ENCODE assay signal across 8 mouse cellular contexts in the genomic region with DNA sequence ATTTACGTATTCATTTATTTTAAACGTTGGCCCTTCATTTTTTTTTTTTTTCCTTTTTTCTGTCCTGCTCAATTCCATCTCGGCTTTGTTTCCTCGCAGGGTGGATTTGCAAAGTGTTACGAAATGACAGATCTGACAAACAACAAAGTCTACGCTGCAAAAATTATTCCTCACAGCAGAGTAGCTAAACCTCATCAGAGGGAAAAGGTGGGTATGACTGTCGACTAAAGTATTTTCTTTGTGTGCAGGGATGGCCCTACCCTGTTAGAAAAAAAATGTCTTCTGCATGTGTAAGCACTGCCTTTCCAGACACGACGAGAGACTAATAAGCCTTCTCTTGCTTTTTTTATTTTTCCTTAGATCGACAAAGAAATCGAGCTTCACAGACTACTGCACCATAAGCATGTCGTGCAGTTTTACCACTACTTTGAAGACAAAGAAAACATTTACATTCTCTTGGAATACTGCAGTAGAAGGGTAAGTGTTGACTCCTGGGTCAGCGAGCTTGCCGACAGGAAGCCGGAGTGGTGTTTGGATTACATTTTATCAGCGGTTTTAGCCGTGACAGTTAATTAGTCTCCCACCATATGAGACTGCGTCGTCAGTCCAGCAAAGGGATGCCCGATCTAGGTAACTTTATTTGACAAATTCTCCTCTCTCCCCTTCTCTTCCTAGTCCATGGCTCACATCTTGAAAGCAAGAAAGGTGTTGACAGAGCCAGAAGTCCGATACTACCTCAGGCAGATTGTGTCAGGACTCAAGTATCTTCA. TPM values are rescaled to one million over a fixed set of nuclear protein-coding genes. Genes with fewer than 3 reads are reported as not detected.
DNase-seq lines count a peak whose midpoint lies in the region; ATAC-seq and TF ChIP-seq lines count a peak whose summit lies in the region.

No protein-coding gene starts in this region.

- no peak overlapping the region; the same call in 1 of the 2 replicates for H3K27ac ChIP-seq in kidney, adult 2 months (ENCODE audit: insufficient read depth, low read depth, low read length)
- H3K27ac ChIP-seq in forebrain, embryonic 11.5 days (ENCODE audit: low read depth, low read length) = no peak overlapping the region
- H3K27ac ChIP-seq in kidney, embryonic 14.5 days (ENCODE audit: low read depth, low read length) = peak overlapping the region; percentile 83; the same call in 1 of the 2 replicates
- 0 out of 2 replicates have a peak overlapping the region, but pooled peaks have one; percentile 39 for H3K27ac ChIP-seq in midbrain, embryonic 12.5 days (replicated peaks)

- H3K9ac ChIP-seq in forebrain, embryonic 11.5 days (ENCODE audit: low read length) = peak overlapping the region; percentile 68; the same call in 1 of the 2 replicates
- H3K9ac ChIP-seq in kidney, embryonic 14.5 days (ENCODE audit: low read depth, low read length) = peak overlapping the region; percentile 60; the same call in 1 of the 2 replicates
- peak overlapping the region; percentile 89 for H3K9ac ChIP-seq in midbrain, embryonic 12.5 days (replicated peaks)

- H3K27me3 ChIP-seq in kidney, adult 2 months (replicated peaks; ENCODE audit: control insufficient read depth, insufficient read depth, low read length) = no peaks in the 10 kb centered on the region
- no peaks in the 10 kb centered on the region for H3K27me3 ChIP-seq in forebrain, embryonic 11.5 days (ENCODE audit: control insufficient read depth, insufficient read depth, low read length)
- H3K27me3 ChIP-seq in kidney, embryonic 14.5 days (ENCODE audit: control insufficient read depth, insufficient read depth, low read length) = no peaks in the 10 kb centered on the region
- H3K27me3 ChIP-seq in midbrain, embryonic 12.5 days = peaks cover 19% of the 10 kb centered on the region

- no peaks in the 10 kb centered on the region for H3K9me3 ChIP-seq in forebrain, embryonic 11.5 days (ENCODE audit: control insufficient read depth, low read length)
- no peaks in the 10 kb centered on the region for H3K9me3 ChIP-seq in kidney, embryonic 14.5 days (ENCODE audit: control insufficient read depth, low read length)
- no peaks in the 10 kb centered on the region for H3K9me3 ChIP-seq in midbrain, embryonic 12.5 days

- peak overlapping the region; percentile 61 for H3K4me3 ChIP-seq in kidney, adult 2 months (ENCODE audit: insufficient read depth, low read depth, low read length)
- peak overlapping the region; percentile 57 for H3K4me3 ChIP-seq in forebrain, embryonic 11.5 days (ENCODE audit: low read depth, low read length)
- peak overlapping the region; percentile 56 for H3K4me3 ChIP-seq in kidney, embryonic 14.5 days (ENCODE audit: low read length)
- peak overlapping the region; percentile 70 for H3K4me3 ChIP-seq in midbrain, embryonic 12.5 days

- DNase-seq in kidney, adult 2 months = peak; percentile 12
- no peak for DNase-seq in kidney, adult 11 months
- no peak for DNase-seq in forebrain, embryonic 11.5 days (ENCODE audit: low spot score)
- no peak for DNase-seq in cerebellum, postnatal 4 days (ENCODE audit: low spot score in 2 of 2)
- DNase-seq in adrenal gland, postnatal 36 days = no peak
- no peak for DNase-seq in gastrocnemius, postnatal 4 days (ENCODE audit: low spot score in 2 of 2)

- WGBS in kidney, adult 2 months = 14% methylated on average over 21 of the region's 21 CpGs
- WGBS in forebrain, embryonic 11.5 days = 36% methylated on average over 21 of the region's 21 CpGs
- WGBS in kidney, embryonic 14.5 days = 4% methylated on average over 21 of the region's 21 CpGs
- WGBS in midbrain, embryonic 12.5 days = 27% methylated on average over 21 of the region's 21 CpGs

- peak overlapping the region; percentile 93 for H3K4me2 ChIP-seq in forebrain, embryonic 11.5 days (ENCODE audit: low read depth, low read length, severe bottlenecking)
- peak overlapping the region; percentile 94 for H3K4me2 ChIP-seq in kidney, embryonic 14.5 days (replicated peaks; ENCODE audit: low read depth, low read length)
- H3K4me2 ChIP-seq in midbrain, embryonic 12.5 days (replicated peaks) = peak overlapping the region; percentile 97

- no peak for ATAC-seq in forebrain, embryonic 11.5 days (replicated peaks; ENCODE audit: low FRiP score)
- ATAC-seq in kidney, embryonic 14.5 days (ENCODE audit: low FRiP score, low TSS enrichment) = no peak
- no peak for ATAC-seq in midbrain, embryonic 12.5 days (ENCODE audit: low FRiP score, low read depth)

- H3K4me1 ChIP-seq in kidney, adult 2 months (ENCODE audit: control insufficient read depth, insufficient read depth, low read length) = no peaks in the 10 kb centered on the region
- H3K4me1 ChIP-seq in forebrain, embryonic 11.5 days (replicated peaks; ENCODE audit: control insufficient read depth, insufficient read depth, low read length) = 0 out of 2 replicates have a peak, but pooled peaks cover 3% of the 10 kb centered on the region
- no peaks in the 10 kb centered on the region for H3K4me1 ChIP-seq in kidney, embryonic 14.5 days (ENCODE audit: control insufficient read depth, insufficient read depth, low read length)
- no peaks in the 10 kb centered on the region for H3K4me1 ChIP-seq in midbrain, embryonic 12.5 days

- no peak for TF ChIP-seq CTCF in kidney, adult 2 months (conservative IDR thresholded peaks at IDR 0.05; ENCODE audit: insufficient read depth, insufficient read length, low read depth, low read length)

- no peak for TF ChIP-seq POLR2A in kidney, adult 2 months (IDR thresholded peaks at IDR 0.05; ENCODE audit: low read depth, low read length)

- peaks cover 9% of the 10 kb centered on the region; the same call in 1 of the 2 replicates for H3K36me3 ChIP-seq in kidney, adult 2 months (ENCODE audit: control insufficient read depth, insufficient read depth, low read length)
- no peaks in the 10 kb centered on the region; the same call in 1 of the 2 replicates for H3K36me3 ChIP-seq in forebrain, embryonic 11.5 days (ENCODE audit: control insufficient read depth, insufficient read depth, low read length)
- peaks cover 36% of the 10 kb centered on the region for H3K36me3 ChIP-seq in kidney, embryonic 14.5 days (ENCODE audit: control insufficient read depth, insufficient read depth, low read length)
- H3K36me3 ChIP-seq in midbrain, embryonic 12.5 days = peaks cover 33% of the 10 kb centered on the region

RNA-seq across cellular contexts. Expression of a gene that starts 1.3 kb away (rescaled TPM):
- 4.5 and 5.4 TPM in 2 replicates for polyA plus RNA-seq in kidney, adult 2 months (2012; rRNA removed)
- 76.0 and 83.6 TPM in 2 replicates for polyA plus RNA-seq in forebrain, embryonic 11.5 days (2014; fragmentation: Nextera tagmentation; extraction: Ambion mirVana)
- polyA plus RNA-seq in kidney, embryonic 14.5 days (2014; fragmentation: Nextera tagmentation; extraction: Ambion mirVana) = 60.9 and 88.0 TPM in 2 replicates
- polyA plus RNA-seq in midbrain, embryonic 12.5 days (2016; fragmentation: Nextera tagmentation; extraction: Ambion mirVana) = 105 and 114 TPM in 2 replicates
- total RNA-seq in adrenal gland, postnatal 36 days (2021) = 10 to 100 TPM; 16.1 to 23.0 TPM
- 10 to 100 TPM; 40.2 to 47.9 TPM for total RNA-seq in gastrocnemius, postnatal 4 days (2021)

RNA-seq across cellular contexts. Expression of a gene that starts 39.1 kb away (rescaled TPM):
- polyA plus RNA-seq in kidney, adult 2 months (2012; rRNA removed) = 0.05 and 0.30 TPM in 2 replicates
- 0.17 TPM in 1 of 2 replicates, not detected in the other for polyA plus RNA-seq in forebrain, embryonic 11.5 days (2014; fragmentation: Nextera tagmentation; extraction: Ambion mirVana)
- 0.14 TPM in 1 of 2 replicates, not detected in the other for polyA plus RNA-seq in kidney, embryonic 14.5 days (2014; fragmentation: Nextera tagmentation; extraction: Ambion mirVana)
- 0.17 TPM in 1 of 2 replicates, not detected in the other for polyA plus RNA-seq in midbrain, embryonic 12.5 days (2016; fragmentation: Nextera tagmentation; extraction: Ambion mirVana)
- under 1 TPM in 1 of 2 experiments, not detected in 1; 0.13 TPM for total RNA-seq in adrenal gland, postnatal 36 days (2021)
- under 1 TPM in 1 of 2 experiments, not detected in 1; 0.12 TPM for total RNA-seq in gastrocnemius, postnatal 4 days (2021)

Comparison
In these comparisons a context has a peak if more than half of its experiments do, and no peak if none do; other contexts are left out.
1. H3K27ac ChIP-seq: peak in kidney, embryonic 14.5 days (single experiment) and midbrain, embryonic 12.5 days (single experiment); none in kidney, adult 2 months (single experiment) and forebrain, embryonic 11.5 days (single experiment).
2. Peak in every context shown above with its lines, with median percentiles within 50 percentile points of each other: H3K4me3 ChIP-seq, H3K4me2 ChIP-seq and H3K9ac ChIP-seq.